Comparison of ENCODE assay signal across 8 mouse cellular contexts in the genomic region with DNA sequence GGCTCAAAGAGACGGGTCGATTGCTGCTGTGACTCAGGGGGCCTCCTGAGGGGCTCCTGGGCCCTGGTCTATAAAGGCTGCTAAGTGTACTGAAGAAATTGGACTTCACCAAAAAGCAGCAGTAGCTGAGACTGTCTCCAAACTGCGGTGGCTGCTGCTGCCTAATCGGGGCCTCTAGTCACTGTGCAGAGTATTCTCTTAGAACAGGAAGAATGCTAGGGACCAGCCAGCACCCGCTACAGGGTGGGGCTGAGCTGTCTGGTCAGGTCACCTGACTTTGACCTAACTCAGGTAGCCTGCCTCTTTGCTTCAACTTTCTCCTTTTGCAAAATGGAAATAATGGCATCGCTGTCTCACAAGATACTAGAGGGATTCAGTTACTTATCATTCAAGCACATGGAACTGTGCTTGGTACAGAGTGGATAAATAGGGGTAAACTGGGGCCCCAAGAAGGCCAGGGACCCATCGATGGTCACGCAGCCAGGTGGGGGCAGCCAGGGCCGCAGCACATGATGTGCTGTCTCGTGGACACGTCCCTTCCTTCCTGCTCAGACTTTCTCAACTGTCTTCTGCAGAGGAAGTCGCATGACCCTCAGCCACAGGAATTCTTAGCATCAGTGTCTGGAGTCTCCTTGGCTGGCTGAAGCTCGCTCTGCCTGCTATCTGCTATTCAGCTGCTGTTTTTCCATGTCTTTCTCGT. TPM values are rescaled to one million over a fixed set of nuclear protein-coding genes. Genes with fewer than 3 reads are reported as not detected.
A peak's percentile ranks its signal among the peaks of the same experiment; 100 is the strongest.
DNase-seq lines count a peak whose midpoint lies in the region; ATAC-seq and TF ChIP-seq lines count a peak whose summit lies in the region.

No protein-coding gene starts in this region.

- no peak for DNase-seq in gastrocnemius, adult 2 months
- DNase-seq in gastrocnemius, adult 8-10 months (ENCODE audit: low spot score in 2 of 2), result no peak
- DNase-seq in lung, postnatal 36 days, result peak; percentile 57
- no peak for DNase-seq in spleen, postnatal 4 days (ENCODE audit: low spot score in 2 of 2)
- no peak for DNase-seq in right cerebral cortex, postnatal 25 days

- no peak for TF ChIP-seq CTCF in gastrocnemius, adult 2 months (IDR thresholded peaks at IDR 0.05)
- no peak for TF ChIP-seq CTCF in E14TG2a.4 (conservative IDR thresholded peaks at IDR 0.05; ENCODE audit: low read length)

- no peaks in the 10 kb centered on the region for H3K9me3 ChIP-seq in E14TG2a.4 (ENCODE audit: low read length)

- peak overlapping the region; percentile 44 for H3K27ac ChIP-seq in gastrocnemius, adult 2 months

- intact Hi-C loops in gastrocnemius, adult 2 months (cut with DNase I), result no loop called here

- H3K4me1 ChIP-seq in E14TG2a.4 (replicated peaks; ENCODE audit: low read depth, low read length), result peaks cover 75% of the 10 kb centered on the region

- no peaks in the 10 kb centered on the region for H3K27me3 ChIP-seq in E14TG2a.4 (ENCODE audit: insufficient read depth, low read length)

- H3K36me3 ChIP-seq in E14TG2a.4 (ENCODE audit: insufficient read depth, low read length), result peaks cover 3% of the 10 kb centered on the region; the same call in 1 of the 2 replicates

- ATAC-seq in hematopoietic stem cell, adult 5-6 weeks (replicated peaks in 1 of 2; ENCODE audit: insufficient read depth in 1 of 2, low FRiP score in 2 of 2, low TSS enrichment in 1 of 2, low read depth in 1 of 2, poor library complexity in 2 of 2, severe bottlenecking in 2 of 2), result peak; percentile 1 to 4; a peak in 2 of 4 replicates
- no peak for ATAC-seq in megakaryocyte-erythroid progenitor cell, adult 5-6 weeks (replicated peaks; ENCODE audit: low FRiP score, low TSS enrichment, poor library complexity, severe bottlenecking)

- no peak overlapping the region; the same call in 1 of the 2 replicates for H3K4me3 ChIP-seq in gastrocnemius, adult 2 months
- H3K4me3 ChIP-seq in E14TG2a.4 (replicated peaks; ENCODE audit: low read length), result peak overlapping the region; percentile 18

RNA-seq across cellular contexts. Expression of a gene that starts 24.2 kb away (rescaled TPM):
- total RNA-seq in gastrocnemius, adult 2 months (2021), result 10 to 100 TPM in 1 of 2 experiments, 1 to 10 TPM in 1; 4.9 to 10.7 TPM
- 10 to 100 TPM; 10.7 to 15.6 (median 14.1) TPM for total RNA-seq in gastrocnemius, adult 8-10 months (2022)
- 6.9 and 14.1 TPM in 2 replicates for total RNA-seq in hematopoietic stem cell, adult 5-6 weeks (2017)
- total RNA-seq in megakaryocyte-erythroid progenitor cell, adult 5-6 weeks (2014; fragmentation: Nextera tagmentation), result not detected in 2 replicates
- 0.05 and 0.65 TPM in 2 replicates for total RNA-seq in megakaryocyte-erythroid progenitor cell, adult 5-6 weeks (2017)
